Mouse (Mus musculus): Measurements from ENCODE around the gene Maged1.
"Not testable (repeated sequence)": the region's sequence is repeated elsewhere in the genome, so short reads cannot be mapped to it uniquely, and the experiment has no call there.

Maged1 gene

DNA sequence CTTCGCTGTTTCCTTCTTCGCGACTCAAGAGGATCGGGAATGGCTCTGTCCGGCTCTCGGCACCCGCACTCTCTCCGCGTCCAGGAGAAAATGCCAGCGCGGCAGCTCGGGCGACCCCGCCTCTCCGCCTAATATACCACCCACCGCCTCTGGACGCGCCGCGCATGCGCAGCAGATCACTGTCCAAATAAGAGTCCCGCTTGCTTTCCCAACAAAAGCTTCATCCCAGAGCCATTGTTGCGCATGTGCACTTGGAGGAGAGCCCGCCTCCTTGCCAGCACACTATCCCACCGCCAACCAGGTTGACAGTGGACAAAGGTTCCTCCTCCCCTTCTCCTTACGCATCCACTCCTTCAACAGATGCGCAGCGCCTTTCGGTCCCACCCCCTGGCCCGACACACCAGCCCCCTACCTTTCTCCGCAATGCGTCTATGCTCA, at the start of gene Maged1:
Gene Maged1, minus strand, starts transcription at position 226 of the 438 bp plus-strand sequence.
- in situ Hi-C loops (cut with MboI; ENCODE audit: unreplicated experiment in 2 of 2), result loop anchor here (5.0 to 25.0 kb wide), 4 partner anchors 107 to 355 kb away; no protein-coding TSS in a partner anchor

DNA sequence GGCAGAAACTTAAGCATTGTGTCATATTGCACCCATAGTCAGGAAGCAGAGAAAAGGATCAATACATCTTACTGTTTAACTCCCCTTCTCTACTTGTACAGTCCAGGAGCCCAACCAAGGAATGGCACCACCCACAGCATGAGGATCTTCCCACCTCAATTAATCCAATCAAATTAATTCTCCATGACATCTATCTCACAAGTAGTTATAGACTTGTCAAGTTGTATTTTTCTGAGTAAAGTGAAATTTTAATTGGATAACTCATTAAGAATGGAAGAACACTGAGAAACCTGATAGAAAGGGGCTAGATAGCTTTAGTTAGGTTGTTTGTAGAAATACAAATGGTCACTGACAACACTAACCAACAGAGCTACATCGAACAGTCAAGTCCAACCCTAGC, 38.3 kb upstream of the Maged1 start:
- in situ Hi-C loops (cut with MboI; ENCODE audit: unreplicated experiment in 2 of 2), result no loop called here

DNA sequence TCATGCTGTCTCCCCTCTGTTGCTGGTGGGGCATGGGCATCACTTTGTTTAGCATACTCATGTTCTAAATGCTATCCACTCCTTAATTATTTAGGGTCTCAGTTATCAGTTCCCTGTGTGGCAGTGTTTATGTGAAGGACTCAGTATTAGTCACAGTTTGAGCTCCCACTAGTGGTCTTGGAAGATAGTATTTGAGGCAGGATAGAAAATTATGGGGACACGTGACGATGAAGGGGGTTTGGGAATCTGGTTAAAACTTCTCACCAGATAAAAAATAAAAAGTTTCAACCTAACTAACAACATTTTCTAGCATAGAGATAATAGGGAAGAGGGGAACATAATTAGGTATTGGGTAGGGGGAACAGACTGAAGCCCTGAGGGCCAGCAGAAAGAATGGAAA, 22.8 kb upstream of the Maged1 start:
- in situ Hi-C loops (cut with MboI; ENCODE audit: unreplicated experiment in 2 of 2), result no loop called here

DNA sequence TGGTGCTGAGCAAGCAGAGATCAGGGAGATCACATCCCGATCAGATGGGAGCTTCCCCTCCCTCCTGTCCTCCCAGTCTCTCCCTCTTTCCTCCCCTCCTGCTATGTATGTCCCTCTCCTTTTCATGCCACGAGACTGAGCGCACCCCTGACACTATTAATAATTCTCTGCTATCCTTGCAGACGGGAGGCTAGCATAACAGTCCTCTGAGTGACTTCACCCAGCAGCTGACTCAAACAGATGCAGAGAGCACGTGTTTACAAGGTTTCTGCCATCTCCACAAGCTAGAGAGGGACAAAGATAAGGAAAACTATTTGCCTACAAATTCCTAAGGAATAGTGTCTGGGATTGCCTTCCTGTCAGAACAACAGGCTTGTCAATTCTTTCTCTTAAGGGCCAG, 20.4 kb upstream of the Maged1 start:
- in situ Hi-C loops (cut with MboI; ENCODE audit: unreplicated experiment in 2 of 2), result no loop called here

DNA sequence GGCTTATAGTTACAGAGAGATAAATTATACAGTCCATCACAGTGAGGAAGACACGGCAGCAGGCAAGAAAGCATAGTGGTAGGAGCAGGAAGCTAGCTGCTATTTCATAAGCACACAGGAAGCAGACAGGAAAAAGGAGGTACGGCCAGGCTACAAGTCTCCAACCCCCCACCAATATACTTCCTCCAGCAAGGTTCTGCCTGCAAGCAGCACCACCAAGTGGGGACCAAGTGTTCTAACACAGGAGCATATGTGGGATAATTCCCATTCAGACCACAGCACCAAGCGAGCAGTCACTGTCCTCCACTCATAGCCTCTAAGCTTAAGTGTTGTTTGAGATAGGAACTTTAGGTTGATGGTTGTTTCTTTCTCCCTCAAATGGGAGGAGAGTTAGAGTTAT, 6.3 kb upstream of the Maged1 start:
- in situ Hi-C loops (cut with MboI; ENCODE audit: unreplicated experiment in 2 of 2), result loop anchor here (5.0 to 25.0 kb wide), 4 partner anchors 113 to 361 kb away; no protein-coding TSS in a partner anchor

DNA sequence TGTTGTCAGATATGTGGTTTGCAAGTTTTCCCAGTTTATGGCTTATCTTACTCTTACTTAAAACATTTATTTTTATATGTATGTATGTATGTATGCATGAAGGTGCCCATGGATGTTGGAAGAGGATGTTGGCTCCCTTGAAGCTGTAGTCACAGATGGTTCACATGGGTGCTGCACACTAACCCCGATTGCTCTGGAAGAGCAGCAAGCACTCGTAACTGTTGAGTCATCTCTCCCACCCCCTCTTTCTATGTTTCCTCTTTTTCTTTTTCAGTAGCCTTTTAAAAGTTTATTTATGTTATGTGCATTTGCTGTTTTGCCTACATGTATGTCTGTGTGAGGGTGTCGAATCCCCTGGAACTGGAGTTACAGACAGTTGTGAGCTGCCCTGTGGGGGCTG, 4.0 kb upstream of the Maged1 start:
- in situ Hi-C loops (cut with MboI; ENCODE audit: unreplicated experiment in 2 of 2), result loop anchor here (5.0 to 25.0 kb wide), 4 partner anchors 111 to 359 kb away; no protein-coding TSS in a partner anchor

DNA sequence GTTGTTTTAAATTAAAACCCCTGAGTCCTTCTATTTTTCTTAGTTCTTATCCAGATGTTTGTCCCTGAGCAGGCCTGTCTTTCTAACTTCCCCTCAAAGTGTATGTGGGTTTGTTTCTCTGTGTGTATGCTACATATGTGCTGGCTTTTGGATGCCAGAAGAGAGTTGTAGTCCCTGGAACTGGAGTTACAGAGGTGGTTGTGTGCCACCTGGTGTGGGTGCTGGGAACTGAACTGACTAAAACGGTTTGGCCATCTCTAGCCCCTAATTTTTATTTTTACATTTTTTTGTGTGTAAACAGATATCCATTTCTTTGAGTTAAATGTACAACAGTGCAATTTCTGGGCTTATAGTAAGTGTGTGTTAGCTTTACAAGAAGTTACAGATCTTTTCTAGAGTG, 3.0 kb upstream of the Maged1 start:
- in situ Hi-C loops (cut with MboI; ENCODE audit: unreplicated experiment in 2 of 2), result loop anchor here (5.0 to 25.0 kb wide), 4 partner anchors 110 to 358 kb away; no protein-coding TSS in a partner anchor

DNA sequence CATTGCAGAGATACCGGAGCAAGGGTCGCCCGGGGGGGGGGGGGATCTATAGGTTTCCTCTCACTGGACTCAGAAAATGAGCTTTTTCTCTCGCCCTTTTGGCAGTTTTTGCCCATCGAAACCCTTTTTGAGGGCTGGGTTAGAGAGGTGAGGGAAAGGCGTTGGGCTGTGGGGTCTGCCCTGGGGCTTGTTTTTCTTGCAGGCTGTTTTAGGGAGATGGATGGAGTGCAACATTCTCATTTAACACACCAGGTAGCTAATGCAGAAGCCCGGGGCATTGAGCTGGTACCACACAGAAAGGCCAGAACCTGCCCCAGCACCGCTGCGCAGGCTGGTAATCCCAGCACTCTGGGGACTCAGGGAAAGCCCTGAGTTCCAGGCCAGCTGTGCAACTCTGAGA, 593 bp upstream of the Maged1 start:
- in situ Hi-C loops (cut with MboI; ENCODE audit: unreplicated experiment in 2 of 2), result loop anchor here (5.0 to 25.0 kb wide), 4 partner anchors 108 to 355 kb away; no protein-coding TSS in a partner anchor

DNA sequence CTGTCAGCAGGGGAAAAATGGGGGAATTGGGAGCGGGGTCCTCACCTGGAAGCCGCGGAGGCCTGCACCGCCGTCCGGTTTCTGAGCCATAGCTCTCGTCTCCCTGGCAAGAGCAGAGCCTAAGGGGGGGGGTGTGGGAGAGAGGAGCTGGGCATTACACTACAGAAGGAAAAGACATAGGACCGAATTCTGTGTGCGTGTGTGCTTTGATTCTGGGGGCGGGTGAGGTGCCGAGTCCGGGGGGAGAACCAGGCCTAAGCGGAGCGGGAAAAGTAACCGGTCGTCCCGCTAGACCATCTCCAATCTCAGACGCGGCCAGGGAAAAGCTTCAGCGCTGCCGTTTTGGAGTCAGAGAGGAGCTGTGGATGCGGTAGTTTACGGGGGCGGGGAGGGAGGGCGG, 737 bp downstream of the Maged1 start:
- in situ Hi-C loops (cut with MboI; ENCODE audit: unreplicated experiment in 2 of 2), result loop anchor here (5.0 to 25.0 kb wide), 4 partner anchors 106 to 354 kb away; no protein-coding TSS in a partner anchor

DNA sequence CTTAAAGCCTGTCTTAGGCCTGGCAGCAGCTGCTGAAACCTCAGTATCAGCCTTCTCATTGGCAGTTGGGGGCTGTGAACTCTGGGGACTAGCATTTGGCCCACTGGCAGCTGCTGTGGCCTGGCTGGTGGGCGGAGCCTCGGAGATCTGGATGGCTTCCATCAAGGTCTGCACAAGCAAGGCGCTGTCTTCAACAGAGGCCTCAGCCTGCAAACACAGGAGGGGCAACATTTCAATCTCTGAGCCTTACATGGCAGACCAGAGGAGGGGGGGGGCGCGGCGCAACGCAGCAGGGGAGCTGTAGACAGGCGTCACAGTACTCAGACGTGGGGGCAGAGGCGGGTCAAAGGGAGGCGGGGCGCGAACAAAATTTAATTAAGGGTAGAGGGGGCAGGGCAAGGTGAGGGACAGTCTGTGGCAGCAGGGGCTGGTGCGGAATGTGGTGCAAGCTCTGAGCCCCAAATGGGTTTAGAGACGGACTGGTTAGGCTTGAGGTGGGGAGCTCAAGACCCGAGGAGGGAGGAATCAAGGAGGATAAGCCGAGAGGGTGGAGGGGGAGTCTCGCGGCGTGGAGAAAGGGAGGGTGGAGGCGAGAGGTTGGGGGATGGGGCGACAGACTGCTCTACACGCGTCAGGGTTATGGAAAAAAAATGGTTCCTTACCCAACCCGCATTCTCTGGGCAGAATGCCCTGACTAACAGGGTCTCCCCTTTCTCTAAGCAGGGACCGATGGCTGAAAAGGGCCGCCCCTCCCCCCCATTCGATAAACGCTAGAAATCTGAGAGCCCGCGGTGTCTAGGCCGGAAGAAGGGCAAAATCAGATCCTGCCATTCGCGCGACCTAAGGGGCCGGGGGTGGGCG, 1.4 kb downstream of the Maged1 start:
- in situ Hi-C loops (cut with MboI; ENCODE audit: unreplicated experiment in 2 of 2), result loop anchor here (5.0 to 25.0 kb wide), 4 partner anchors 106 to 353 kb away; no protein-coding TSS in a partner anchor

DNA sequence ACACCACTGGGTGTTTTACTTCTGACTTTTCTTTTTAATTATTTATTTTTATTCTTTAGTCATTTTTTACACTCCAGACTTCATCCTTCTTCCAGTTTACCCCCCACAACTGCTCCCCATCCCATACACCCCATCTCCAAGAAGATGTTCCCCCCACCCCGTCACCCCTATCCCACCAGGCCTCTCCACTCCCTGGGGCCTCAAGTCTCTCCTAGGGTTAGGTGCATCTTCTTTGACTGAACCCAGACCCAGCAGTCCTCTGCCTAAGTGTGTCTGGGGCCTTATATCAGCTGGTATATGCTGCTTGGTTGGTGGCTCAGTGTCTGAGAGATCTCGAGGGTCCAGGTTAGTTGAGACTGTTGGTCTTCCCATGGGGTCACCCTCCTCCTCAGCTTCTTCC, 7.6 kb downstream of the Maged1 start:
- in situ Hi-C loops (cut with MboI; ENCODE audit: unreplicated experiment in 2 of 2), result loop anchor here in 1 of 2 experiments (25.0 kb wide), 1 partner anchor 347 kb away; no protein-coding TSS in a partner anchor

DNA sequence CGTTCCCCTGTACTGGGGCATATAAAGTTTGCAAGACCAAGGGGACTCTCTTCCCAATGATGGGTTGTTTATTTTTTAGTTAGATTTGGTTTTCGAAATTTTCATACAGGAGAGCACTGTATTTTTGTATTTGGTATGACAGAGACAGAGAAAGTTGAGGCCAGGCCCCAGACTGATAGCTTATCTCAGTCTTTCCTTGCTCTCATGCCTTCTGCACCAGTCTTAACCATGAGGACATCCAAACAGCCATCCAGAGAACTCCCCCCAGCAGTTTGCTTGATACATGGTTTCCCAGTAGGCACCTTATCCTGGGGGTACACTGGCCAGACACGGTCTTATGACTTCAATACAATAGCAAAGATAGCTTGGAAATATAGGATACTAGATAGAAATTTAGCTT, 11.6 kb downstream of the Maged1 start:
- in situ Hi-C loops (cut with MboI; ENCODE audit: unreplicated experiment in 2 of 2), result loop anchor here in 1 of 2 experiments (25.0 kb wide), 1 partner anchor 343 kb away; no protein-coding TSS in a partner anchor

DNA sequence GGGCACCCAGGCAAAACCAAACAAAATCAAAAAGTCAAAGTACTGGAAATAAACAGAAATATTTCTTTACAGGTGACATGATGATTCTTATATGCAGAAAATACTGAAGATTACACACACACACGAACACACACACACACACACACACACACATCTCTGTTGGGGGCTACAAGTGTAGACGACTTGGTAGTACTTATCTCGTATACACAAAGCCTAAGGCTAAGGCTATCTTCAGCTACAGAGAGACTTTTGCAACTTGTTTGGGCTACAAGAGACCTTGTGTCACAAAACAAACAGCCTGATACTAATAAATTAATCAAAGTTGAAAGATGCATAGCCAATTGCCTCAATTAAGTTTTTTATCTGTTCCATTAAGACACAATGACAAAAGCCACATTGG, 19.8 kb downstream of the Maged1 start:
- in situ Hi-C loops (cut with MboI; ENCODE audit: unreplicated experiment in 2 of 2), result no loop called here

DNA sequence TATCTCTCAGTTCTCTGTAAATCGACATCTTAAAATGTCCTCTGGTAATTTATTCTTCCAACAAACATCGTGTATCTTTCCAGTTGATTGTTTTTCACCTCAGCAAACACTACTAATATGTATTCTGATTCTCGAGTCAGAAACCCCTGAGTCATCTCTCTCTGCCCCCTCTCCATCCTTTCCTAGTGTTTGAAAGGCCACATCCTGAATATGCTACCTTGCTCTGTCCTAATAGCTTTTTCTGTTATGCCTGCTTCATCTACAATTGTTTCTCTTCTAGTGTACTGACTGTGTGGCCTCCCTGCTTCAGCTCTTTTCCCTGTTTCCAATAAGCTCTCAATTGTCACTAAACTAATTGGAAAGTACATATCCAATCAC, 33.5 kb downstream of the Maged1 start:
- in situ Hi-C loops (cut with MboI; ENCODE audit: unreplicated experiment in 2 of 2), result no loop called here

DNA sequence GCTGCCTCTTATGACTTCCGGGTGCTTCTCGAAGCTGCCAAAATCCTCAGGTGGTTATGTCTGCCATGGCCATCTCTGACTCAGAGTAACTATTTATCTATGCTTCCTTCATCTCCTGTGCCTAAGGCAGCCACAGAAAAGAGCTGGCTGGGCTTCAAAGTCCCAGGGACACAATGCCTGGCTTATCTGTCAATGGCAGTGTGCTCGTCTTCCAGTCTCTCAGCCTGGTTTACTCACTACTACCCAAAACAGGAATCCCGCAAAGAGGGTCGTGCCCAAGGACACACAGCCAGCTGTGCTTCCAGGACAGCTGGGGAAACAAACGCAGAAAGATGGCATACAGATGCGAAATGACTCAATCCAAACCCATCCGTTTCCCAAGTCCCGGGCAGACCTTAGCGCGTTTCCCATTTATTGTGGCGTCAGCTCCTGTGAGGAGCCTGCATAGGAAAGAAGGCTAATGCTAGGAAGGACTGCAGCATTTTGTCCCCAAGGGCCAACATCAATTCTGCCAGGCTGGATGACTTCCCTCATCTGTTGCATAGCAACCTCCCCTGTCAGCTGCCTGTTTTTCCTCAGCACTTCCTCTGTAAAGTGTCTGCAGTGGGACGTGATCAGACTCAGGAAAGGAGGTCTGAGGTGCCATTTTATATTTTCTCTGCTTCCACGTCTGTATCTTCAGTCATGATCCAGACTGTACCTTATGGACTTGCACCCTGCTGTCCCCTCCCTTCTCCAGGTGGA, 34.1 kb downstream of the Maged1 start:
- in situ Hi-C loops (cut with MboI; ENCODE audit: unreplicated experiment in 2 of 2), result not testable (repeated sequence)

DNA sequence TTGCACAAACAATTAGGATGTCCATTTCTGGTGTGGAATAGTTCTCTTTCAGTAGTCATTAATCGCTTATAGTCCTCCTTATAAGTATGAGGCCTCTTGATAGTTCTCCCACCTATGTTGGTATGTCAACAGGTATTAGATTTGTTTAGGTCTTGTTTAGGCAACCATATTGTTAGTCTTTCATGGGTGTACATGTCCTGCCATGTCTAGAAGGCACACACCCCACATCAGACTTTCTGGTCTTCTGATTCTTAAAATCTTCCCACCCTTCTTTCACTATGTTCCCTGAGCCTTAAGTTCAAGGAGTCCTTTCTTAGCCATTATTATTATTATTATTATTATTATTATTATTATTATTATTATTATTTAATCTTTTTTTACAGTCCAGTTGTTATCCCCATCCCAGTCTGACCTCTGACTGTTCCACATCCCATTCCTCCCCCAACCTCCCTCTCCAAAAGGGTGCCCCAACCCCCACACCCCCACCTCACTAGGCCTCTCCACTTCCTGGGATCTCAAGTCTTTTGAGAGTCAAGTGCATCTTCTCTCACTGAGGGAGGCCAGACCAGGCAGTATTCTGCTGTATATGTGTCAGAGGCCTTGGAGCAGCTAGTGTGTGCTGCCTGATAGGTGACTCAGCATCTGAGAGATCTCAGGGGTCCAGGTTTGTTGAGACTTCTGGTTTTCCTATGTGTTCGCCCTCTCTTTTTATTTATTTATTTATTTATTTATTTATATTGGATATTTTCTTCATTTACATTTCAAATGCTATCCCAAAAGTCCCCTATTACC, 55.7 kb downstream of the Maged1 start:
- in situ Hi-C loops (cut with MboI; ENCODE audit: unreplicated experiment in 2 of 2), result no loop called here

Data from v-Abl transformed pro-B cells (cell line).